Mouse (Mus musculus) liver, embryonic 14.5 days (tissue): ENCODE data around the gene Ggact. TPM values are rescaled to one million over a fixed set of nuclear protein-coding genes. Genes with fewer than 3 reads are reported as not detected.

Experiments used
- ATAC-seq: fragments of 200-750 bp; cut with Nextera tagmentation; 2 replicates; pipeline ENCODE4 v1.8.0; 2017; ENCODE audit warnings: moderate number of reproducible peaks, mild to moderate bottlenecking, moderate library complexity; ENCODE audit not compliant: insufficient read depth
- DNase-seq, 3 experiments: peaks; one replicate each; pipeline ENCODE4 v3.0.0-alpha.2; 2012 to 2013; ENCODE audit warnings: low read depth in 3 of 3, low spot score in 3 of 3
- H3K27ac ChIP-seq: fragments of 300-500 bp; sonication (generic); 2 replicates; pipeline ENCODE4 v1.5.1; 2014; ENCODE audit warnings: moderate library complexity, mild to moderate bottlenecking, control low read depth, inconsistent platforms
- H3K27me3 ChIP-seq: fragments of 300-500 bp; sonication (generic); 2 replicates; pipeline ENCODE4 v1.6.1; 2014; ENCODE audit warnings: mild to moderate bottlenecking, low read length, moderate library complexity; ENCODE audit not compliant: control insufficient read depth, insufficient read depth
- H3K36me3 ChIP-seq: fragments of 300-500 bp; sonication (generic); replicated peaks from 2 replicates; pipeline ENCODE4 v1.6.1; 2014; ENCODE audit warnings: low read depth; ENCODE audit not compliant: control insufficient read depth, insufficient read depth
- H3K4me1 ChIP-seq, 2 experiments: fragments of 200-500 bp in 1 of 2; fragments of 300-500 bp in 1 of 2; sonication (generic) in 1 of 2; replicated peaks; 2 replicates each; pipeline ENCODE4 v1.6.1; 2012 to 2014; ENCODE audit warnings: antibody characterized with exemption in 1 of 2, inconsistent platforms in 1 of 2, low read length in 1 of 2; ENCODE audit not compliant: control insufficient read depth in 2 of 2, insufficient read depth in 2 of 2
- H3K4me2 ChIP-seq: fragments of 300-500 bp; sonication (generic); 2 replicates; pipeline ENCODE4 v1.6.1; 2014; ENCODE audit warnings: low read depth, mild to moderate bottlenecking, control low read depth, moderate library complexity
- H3K4me3 ChIP-seq, 2 experiments: fragments of 200-500 bp in 1 of 2; fragments of 300-500 bp in 1 of 2; sonication (generic) in 1 of 2; 2 replicates each; pipeline ENCODE4 v1.5.1; 2012 to 2014; ENCODE audit warnings: low read depth in 2 of 2, low read length in 2 of 2, mild to moderate bottlenecking in 2 of 2, control low read depth in 1 of 2, inconsistent platforms in 1 of 2, moderate library complexity in 1 of 2; ENCODE audit not compliant: insufficient read depth in 1 of 2
- H3K9ac ChIP-seq: fragments of 300-500 bp; sonication (generic); replicated peaks from 2 replicates; pipeline ENCODE4 v1.6.1; 2014; ENCODE audit warnings: mild to moderate bottlenecking, control low read depth, moderate library complexity
- H3K9me3 ChIP-seq: fragments of 300-500 bp; sonication (generic); 2 replicates; pipeline ENCODE4 v1.6.1; 2016; ENCODE audit warnings: low read length, mixed read lengths; ENCODE audit not compliant: control insufficient read depth
- CTCF ChIP-seq: IDR thresholded peaks from 2 replicates; pipeline ENCODE4 v1.5.1; 2016; ENCODE audit warnings: antibody characterized with exemption, low read depth, control low read depth
- EP300 ChIP-seq: IDR thresholded peaks from 2 replicates; pipeline ENCODE4 v1.6.1; 2016; ENCODE audit warnings: antibody characterized with exemption, low read depth
- WGBS: fragments of 180-500 bp; shearing (Covaris S2); extraction: QIAGEN DNeasy Blood & Tissue Kit; methylation state at CpG from one replicate; pipeline ENCODE4 v1.1.7; 2014; ENCODE audit not compliant: insufficient replicate concordance; 5-methylcytosine and 5-hydroxymethylcytosine counted together
- polyA plus RNA-seq, 2 experiments: library from polyadenylated mRNA; depleted of rRNA in 1 of 2; stranded (reverse) in 1 of 2; unstranded in 1 of 2; fragments of >200 nt; fragmentation: Nextera tagmentation in 1 of 2; extraction: Ambion mirVana in 1 of 2; gene quantifications; 2 replicates each; pipeline versions ENCODE4 v1.2.1 to v1.2.3; 2012 to 2014

Gene Ggact
- polyA plus RNA-seq, 2 experiments = 13.1 to 14.7 TPM

- DNase-seq = no peak
- 67% methylated on average over 1 of the region's 1 CpGs for WGBS
- Histone ChIP-seq H3K27me3 (no peaks in the 10 kb centered on the region), H3K9ac (no peak overlapping the region), H3K36me3 (no peaks in the 10 kb centered on the region), H3K27ac (no peak overlapping the region), H3K9me3 (no peaks in the 10 kb centered on the region), H3K4me2 (no peak overlapping the region), H3K4me1 (no peaks in the 10 kb centered on the region), H3K4me3 (no peak overlapping the region)
- ATAC-seq = no peak
- no peak for TF ChIP-seq EP300
- TF ChIP-seq CTCF = peak; percentile 49
Measured at GRCm38 (mm10) chr14:122950915-122951314, 37.4 kb upstream of the Ggact start.

GRCm38 (mm10) chr14:122943475-122943853, 29.9 kb upstream of the Ggact start:
- no peak overlapping the region for H3K27ac ChIP-seq
- H3K36me3 ChIP-seq = no peaks in the 10 kb centered on the region
- no peaks in the 10 kb centered on the region for H3K27me3 ChIP-seq
- no peak overlapping the region for H3K4me2 ChIP-seq
- TF ChIP-seq EP300 = no peak
- TF ChIP-seq CTCF = no peak
- no peaks in the 10 kb centered on the region for H3K9me3 ChIP-seq
- H3K4me3 ChIP-seq = no peak overlapping the region
- ATAC-seq = no peak
- DNase-seq = no peak
- H3K4me1 ChIP-seq = no peaks in the 10 kb centered on the region
- WGBS = 83% methylated on average over 3 of the region's 3 CpGs
- no peak overlapping the region for H3K9ac ChIP-seq

GRCm38 (mm10) chr14:122942757-122943474, 29.4 kb upstream of the Ggact start:
- Histone ChIP-seq H3K27me3 (no peaks in the 10 kb centered on the region), H3K4me1 (no peaks in the 10 kb centered on the region), H3K4me2 (no peak overlapping the region), H3K9ac (no peak overlapping the region), H3K4me3 (no peak overlapping the region), H3K9me3 (no peaks in the 10 kb centered on the region), H3K36me3 (no peaks in the 10 kb centered on the region), H3K27ac (no peak overlapping the region)
- no peak for TF ChIP-seq CTCF
- TF ChIP-seq EP300 = no peak
- DNase-seq = no peak
- 77% methylated on average over 4 of the region's 4 CpGs for WGBS
- no peak for ATAC-seq

GRCm38 (mm10) chr14:122936460-122936859, 22.9 kb upstream of the Ggact start:
- TF ChIP-seq EP300 (no peak), CTCF (no peak)
- H3K27ac ChIP-seq = no peak overlapping the region
- no peak overlapping the region for H3K4me2 ChIP-seq
- H3K36me3 ChIP-seq = no peaks in the 10 kb centered on the region
- DNase-seq (no peak), ATAC-seq (no peak)
- no peaks in the 10 kb centered on the region for H3K4me1 ChIP-seq
- WGBS = 59% methylated on average over 1 of the region's 1 CpGs
- H3K27me3 ChIP-seq = no peaks in the 10 kb centered on the region
- no peak overlapping the region for H3K9ac ChIP-seq
- H3K9me3 ChIP-seq = no peaks in the 10 kb centered on the region
- no peak overlapping the region for H3K4me3 ChIP-seq

- Histone ChIP-seq H3K27ac (no peak overlapping the region), H3K9ac (no peak overlapping the region), H3K9me3 (no peaks in the 10 kb centered on the region), H3K36me3 (no peaks in the 10 kb centered on the region), H3K4me3 (no peak overlapping the region), H3K4me1 (no peaks in the 10 kb centered on the region), H3K4me2 (no peak overlapping the region), H3K27me3 (no peaks in the 10 kb centered on the region)
- TF ChIP-seq CTCF (no peak), EP300 (no peak)
- WGBS = 66% methylated on average over 5 of the region's 5 CpGs
- ATAC-seq = no peak
- DNase-seq = no peak
Measured at GRCm38 (mm10) chr14:122920011-122920410, 6.5 kb upstream of the Ggact start.
